Mouse (Mus musculus): ENCODE measurements at regions not wholly inside any gene's neighbourhood (a gene's known extent, or its start where the extent isn't known, plus 50 kb on each side); places are given as distances from the start of the nearest gene placed in this dataset.

DNA sequence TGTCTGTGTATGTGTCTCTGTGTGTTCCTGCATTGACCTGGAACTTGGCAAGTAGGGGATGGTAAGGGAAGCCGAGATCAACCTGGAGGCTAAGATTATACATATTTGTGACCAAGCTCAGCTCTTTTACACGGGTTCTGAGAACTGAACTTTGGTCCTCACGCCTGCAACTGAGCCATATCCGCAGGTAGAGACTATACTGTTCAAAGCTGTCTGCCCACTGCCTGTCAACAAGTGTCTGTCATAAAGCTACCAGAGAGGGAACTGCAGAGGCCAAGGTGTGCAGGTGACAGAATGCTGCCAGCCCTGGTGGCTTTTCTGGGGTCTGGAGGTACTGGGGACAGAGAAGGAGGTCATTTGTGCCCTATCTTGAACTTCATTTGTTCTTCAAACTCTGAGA, 218.3 kb upstream of the Prox1 start:
- TF ChIP-seq CTCF (IDR thresholded peaks at IDR 0.05; ENCODE audit: low read depth), result no peak
- TF ChIP-seq EP300 (IDR thresholded peaks at IDR 0.05; ENCODE audit: low read depth), result no peak

Measured in liver, postnatal 0 days (tissue).